Mouse (Mus musculus): ENCODE measurements around the gene Naaa. TPM values are rescaled to one million over a fixed set of nuclear protein-coding genes. Genes with fewer than 3 reads are reported as not detected.

Gene Naaa
- polyA plus RNA-seq, 1 experiment from 2014 or later, result 6.6 TPM

DNA sequence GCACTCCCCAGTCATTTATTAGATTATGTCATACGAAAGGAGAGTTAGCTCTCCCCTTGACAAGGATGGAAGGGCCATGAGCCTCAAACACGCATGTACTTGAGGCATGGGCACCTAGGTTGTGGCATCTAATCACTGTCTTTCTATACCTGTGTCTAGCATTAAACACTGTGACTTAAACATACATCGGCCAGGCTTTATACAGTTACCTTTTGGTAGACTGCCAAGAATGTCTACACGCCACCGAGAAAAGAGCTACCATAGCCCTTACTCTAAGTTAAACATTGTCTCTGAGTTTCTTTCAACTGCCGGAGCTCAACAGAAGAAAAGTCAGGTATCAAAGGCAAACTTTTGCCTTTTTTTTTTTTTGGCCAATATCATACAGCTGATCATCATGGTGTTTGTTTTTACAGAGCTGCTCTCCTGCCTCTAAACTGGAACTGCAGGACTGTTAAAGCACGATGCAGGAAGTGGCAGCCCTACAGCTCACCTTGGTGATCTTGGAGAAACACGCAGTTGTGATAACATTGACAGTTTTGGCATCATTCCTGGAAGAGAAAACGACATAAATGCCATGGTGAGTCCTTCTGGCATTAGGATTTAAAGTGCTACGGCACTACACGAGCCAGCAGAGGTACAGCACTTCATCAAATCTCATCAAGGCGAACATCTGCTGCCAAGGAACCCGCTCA lies 24.3 kb upstream of the Naaa start:
- Histone ChIP-seq H3K4me3 (no peak overlapping the region), H3K9me3 (no peaks in the 10 kb centered on the region), H3K4me1 (no peaks in the 10 kb centered on the region), H3K27me3 (no peaks in the 10 kb centered on the region), H3K27ac (replicated peaks) (no peak overlapping the region), H3K9ac (replicated peaks) (no peak overlapping the region), H3K4me2 (replicated peaks) (no peak overlapping the region), H3K36me3 (peaks cover 75% of the 10 kb centered on the region)
- WGBS, result 93% methylated on average over 13 of the region's 13 CpGs
- no peak for ATAC-seq (ENCODE audit: low FRiP score, low read depth)

DNA sequence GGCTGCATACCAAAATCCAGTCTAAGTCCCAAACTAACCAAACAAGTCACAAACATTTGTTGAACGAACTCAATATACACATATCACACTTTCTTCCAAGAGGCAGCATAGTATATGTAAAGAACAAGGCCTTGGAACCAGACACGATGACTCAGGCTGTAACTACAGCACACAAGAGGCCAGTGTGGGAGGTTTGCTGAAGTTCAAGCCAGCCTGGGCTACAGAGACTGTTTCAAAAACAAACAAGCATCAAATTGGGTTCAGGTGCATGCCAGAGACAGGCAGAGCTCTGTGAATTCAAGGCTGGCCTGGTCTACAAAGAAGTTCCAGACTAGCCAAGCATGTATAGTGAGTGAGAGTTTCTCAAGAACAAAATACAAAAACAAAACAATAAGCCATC lies 16.6 kb upstream of the Naaa start:
- Histone ChIP-seq H3K4me2 (replicated peaks) (no peak overlapping the region), H3K27me3 (no peaks in the 10 kb centered on the region), H3K4me1 (no peaks in the 10 kb centered on the region), H3K27ac (replicated peaks) (no peak overlapping the region), H3K36me3 (peaks cover 90% of the 10 kb centered on the region), H3K4me3 (no peak overlapping the region), H3K9ac (replicated peaks) (no peak overlapping the region), H3K9me3 (no peaks in the 10 kb centered on the region)
- ATAC-seq (ENCODE audit: low FRiP score, low read depth), result no peak
- 97% methylated on average over 2 of the region's 2 CpGs for WGBS

DNA sequence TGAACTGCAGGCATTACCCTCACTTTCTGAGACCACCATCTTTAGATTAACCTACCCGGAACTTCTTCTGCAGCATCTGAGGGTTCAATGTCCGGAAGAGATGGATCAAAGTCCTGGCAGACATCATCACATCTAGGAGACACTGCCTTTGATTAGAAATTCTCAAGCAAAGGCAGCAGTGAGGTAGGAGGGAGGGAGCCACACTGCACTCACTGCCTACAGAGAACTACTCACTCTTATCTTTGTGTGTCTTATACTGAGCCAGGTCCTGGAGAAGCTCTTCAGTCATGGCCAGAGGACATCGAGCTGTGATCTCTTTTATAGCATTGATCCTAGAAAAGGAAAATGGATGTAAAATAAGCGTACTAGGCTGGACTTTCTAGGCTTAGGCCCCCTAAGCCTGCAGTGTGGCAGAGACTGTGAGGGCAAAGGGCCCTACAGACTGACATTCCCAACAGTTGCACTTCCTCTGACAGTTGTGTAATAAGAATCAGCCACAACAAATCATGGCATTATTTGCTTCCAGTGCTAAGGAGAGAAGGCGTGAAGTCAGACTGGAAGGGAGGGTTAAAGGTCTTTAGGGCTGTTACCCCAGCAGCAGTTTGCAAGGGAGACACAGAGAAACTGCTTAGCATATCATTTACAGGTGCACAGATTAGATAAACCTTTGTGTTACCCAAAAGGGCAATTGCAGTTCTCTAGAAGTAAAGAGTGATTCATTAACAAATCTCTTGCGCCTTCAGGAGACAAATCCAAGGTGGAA lies 13.9 kb upstream of the Naaa start:
- Histone ChIP-seq H3K9ac (replicated peaks) (no peak overlapping the region), H3K4me3 (no peak overlapping the region), H3K27ac (replicated peaks) (no peak overlapping the region), H3K27me3 (no peaks in the 10 kb centered on the region), H3K4me1 (no peaks in the 10 kb centered on the region), H3K4me2 (replicated peaks) (no peak overlapping the region), H3K36me3 (peaks cover 92% of the 10 kb centered on the region), H3K9me3 (no peaks in the 10 kb centered on the region)
- no peak for ATAC-seq (ENCODE audit: low FRiP score, low read depth)
- WGBS, result 94% methylated on average over 6 of the region's 6 CpGs

DNA sequence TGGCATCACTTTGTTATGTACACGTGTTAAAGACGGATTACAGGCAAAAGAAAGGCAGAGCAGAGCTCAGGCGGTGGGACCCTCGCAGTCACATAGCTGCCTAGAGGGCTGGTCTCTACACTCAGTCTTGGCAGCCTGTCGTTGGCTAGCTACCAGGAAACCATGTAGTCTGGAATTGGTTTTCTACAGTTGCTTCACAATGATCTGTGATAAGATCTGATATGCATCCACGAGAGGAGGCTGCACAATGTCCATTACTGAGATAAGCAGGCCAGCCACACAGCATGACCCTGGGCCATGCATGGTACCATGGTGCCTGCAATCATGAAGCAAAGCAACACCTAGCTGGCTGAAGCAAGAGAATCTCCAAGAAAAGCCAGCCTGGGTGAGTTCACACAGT lies 9.9 kb upstream of the Naaa start:
- no peak overlapping the region for H3K4me3 ChIP-seq
- H3K36me3 ChIP-seq, result peaks cover 77% of the 10 kb centered on the region
- H3K27me3 ChIP-seq, result no peaks in the 10 kb centered on the region
- H3K9me3 ChIP-seq, result no peaks in the 10 kb centered on the region
- 94% methylated on average over 6 of the region's 6 CpGs for WGBS
- H3K9ac ChIP-seq (replicated peaks), result no peak overlapping the region
- no peak overlapping the region for H3K4me2 ChIP-seq (replicated peaks)
- no peaks in the 10 kb centered on the region for H3K4me1 ChIP-seq
- ATAC-seq (ENCODE audit: low FRiP score, low read depth), result no peak
- H3K27ac ChIP-seq (replicated peaks), result no peak overlapping the region

DNA sequence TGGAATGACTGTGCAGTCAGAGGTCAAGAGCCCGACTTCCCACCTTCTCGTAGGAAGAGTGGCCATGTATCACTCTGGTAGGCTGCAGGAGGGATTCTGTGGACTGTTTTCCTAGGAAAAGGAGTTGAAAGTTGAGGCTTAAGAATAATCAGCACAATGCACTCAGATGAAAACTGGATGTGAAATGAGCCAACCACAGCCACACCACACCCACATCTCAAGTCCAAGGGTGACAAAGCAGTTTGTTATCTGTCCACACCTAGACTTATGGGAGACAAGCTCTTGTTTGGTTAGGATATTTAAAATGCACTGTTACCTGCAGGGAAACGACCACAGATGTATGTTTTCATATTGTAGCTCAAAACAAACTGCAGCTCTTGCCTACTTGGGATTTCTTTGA lies 5.1 kb upstream of the Naaa start:
- Histone ChIP-seq H3K36me3 (peaks cover 31% of the 10 kb centered on the region), H3K9ac (replicated peaks) (no peak overlapping the region), H3K27me3 (peaks cover 8% of the 10 kb centered on the region), H3K4me2 (replicated peaks) (no peak overlapping the region), H3K4me1 (peaks cover 7% of the 10 kb centered on the region), H3K4me3 (no peak overlapping the region), H3K9me3 (no peaks in the 10 kb centered on the region), H3K27ac (replicated peaks) (no peak overlapping the region)
- no peak for ATAC-seq (ENCODE audit: low FRiP score, low read depth)
- WGBS, result 77% methylated on average over 3 of the region's 3 CpGs

DNA sequence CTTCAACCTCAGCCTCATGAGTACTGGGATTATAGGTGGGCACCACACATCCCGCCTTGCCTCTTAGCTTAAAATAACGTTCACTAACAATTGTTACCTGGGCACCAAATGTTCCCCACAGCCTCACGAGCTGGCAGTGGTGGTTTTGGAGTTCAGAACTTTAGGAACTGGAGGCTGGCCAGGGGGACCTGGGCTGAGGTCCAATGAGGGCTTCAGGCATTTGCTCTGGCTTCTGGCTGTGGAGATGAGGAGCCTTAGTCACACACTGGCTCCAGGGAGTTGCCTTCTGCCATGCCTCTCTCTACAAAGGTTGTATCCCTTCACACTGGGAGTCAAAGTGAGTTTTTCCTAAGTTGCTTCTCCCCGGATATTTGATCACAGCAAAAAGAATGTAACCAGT lies 4.6 kb upstream of the Naaa start:
- no peaks in the 10 kb centered on the region for H3K9me3 ChIP-seq
- WGBS, result 82% methylated on average over 4 of the region's 4 CpGs
- no peak overlapping the region for H3K4me3 ChIP-seq
- peaks cover 8% of the 10 kb centered on the region for H3K4me1 ChIP-seq
- ATAC-seq (ENCODE audit: low FRiP score, low read depth), result no peak
- H3K27ac ChIP-seq (replicated peaks), result no peak overlapping the region
- H3K9ac ChIP-seq (replicated peaks), result no peak overlapping the region
- H3K36me3 ChIP-seq, result peaks cover 25% of the 10 kb centered on the region
- H3K4me2 ChIP-seq (replicated peaks), result no peak overlapping the region
- peaks cover 10% of the 10 kb centered on the region for H3K27me3 ChIP-seq

DNA sequence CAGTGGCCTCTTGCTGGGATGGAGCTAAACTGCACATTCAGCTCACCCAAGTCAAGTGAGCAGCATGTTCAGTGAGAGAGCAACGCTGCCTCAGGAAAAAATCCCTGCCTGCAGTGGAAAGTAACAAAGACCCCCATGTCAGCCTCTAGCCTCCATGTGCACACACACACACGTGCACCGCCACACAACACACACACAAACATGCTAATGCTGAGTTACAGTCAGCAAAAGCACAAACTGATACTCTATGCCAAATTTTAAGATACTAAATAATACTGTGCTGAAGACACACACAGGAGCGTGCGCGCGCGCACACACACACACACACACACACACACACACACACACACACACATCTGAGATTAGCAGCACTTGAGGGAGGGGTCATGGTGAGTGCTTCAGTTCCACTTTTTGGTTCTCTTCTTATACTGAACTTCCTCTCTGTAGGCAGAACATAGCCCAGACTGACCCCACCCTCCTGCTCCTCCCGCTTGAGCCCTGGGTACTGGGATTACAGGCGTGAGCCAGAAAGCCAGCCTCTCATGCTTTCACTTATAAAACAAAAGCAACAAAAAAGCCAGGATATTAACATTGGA lies 1.1 kb upstream of the Naaa start:
- Histone ChIP-seq H3K4me3 (no peak overlapping the region), H3K4me1 (peaks cover 11% of the 10 kb centered on the region), H3K36me3 (no peaks in the 10 kb centered on the region), H3K4me2 (replicated peaks) (0 out of 2 replicates have a peak overlapping the region, but pooled peaks have one; percentile 88), H3K27ac (replicated peaks) (no peak overlapping the region), H3K9me3 (no peaks in the 10 kb centered on the region), H3K27me3 (peaks cover 30% of the 10 kb centered on the region), H3K9ac (replicated peaks) (0 out of 2 replicates have a peak overlapping the region, but pooled peaks have one; percentile 57)
- WGBS, result 83% methylated on average over 10 of the region's 10 CpGs
- ATAC-seq (ENCODE audit: low FRiP score, low read depth), result no peak

DNA sequence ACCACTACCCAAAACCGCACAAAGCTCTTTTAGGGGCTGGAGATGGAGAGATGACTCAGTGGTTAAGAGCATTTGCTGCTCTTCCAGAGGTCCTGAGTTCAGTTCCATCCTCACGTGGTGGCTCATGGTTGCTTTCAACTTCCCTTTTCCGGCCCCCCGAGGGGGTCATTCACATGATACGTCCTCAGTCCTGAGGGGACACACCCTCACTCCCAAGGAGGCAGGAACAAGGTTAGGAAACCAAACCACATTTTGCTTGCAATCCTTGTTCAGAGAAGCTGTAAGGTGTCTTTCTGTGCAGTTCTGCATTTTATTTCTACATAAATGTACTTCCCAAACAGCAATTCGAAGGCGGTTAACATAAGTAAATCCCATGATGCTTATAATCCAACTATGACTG lies 7.5 kb downstream of the Naaa start:
- Histone ChIP-seq H3K4me1 (no peaks in the 10 kb centered on the region), H3K4me3 (no peak overlapping the region), H3K4me2 (replicated peaks) (no peak overlapping the region), H3K9me3 (no peaks in the 10 kb centered on the region), H3K36me3 (no peaks in the 10 kb centered on the region), H3K27me3 (peaks cover 5% of the 10 kb centered on the region), H3K27ac (replicated peaks) (no peak overlapping the region), H3K9ac (replicated peaks) (no peak overlapping the region)
- 86% methylated on average over 7 of the region's 7 CpGs for WGBS
- no peak for ATAC-seq (ENCODE audit: low FRiP score, low read depth)

DNA sequence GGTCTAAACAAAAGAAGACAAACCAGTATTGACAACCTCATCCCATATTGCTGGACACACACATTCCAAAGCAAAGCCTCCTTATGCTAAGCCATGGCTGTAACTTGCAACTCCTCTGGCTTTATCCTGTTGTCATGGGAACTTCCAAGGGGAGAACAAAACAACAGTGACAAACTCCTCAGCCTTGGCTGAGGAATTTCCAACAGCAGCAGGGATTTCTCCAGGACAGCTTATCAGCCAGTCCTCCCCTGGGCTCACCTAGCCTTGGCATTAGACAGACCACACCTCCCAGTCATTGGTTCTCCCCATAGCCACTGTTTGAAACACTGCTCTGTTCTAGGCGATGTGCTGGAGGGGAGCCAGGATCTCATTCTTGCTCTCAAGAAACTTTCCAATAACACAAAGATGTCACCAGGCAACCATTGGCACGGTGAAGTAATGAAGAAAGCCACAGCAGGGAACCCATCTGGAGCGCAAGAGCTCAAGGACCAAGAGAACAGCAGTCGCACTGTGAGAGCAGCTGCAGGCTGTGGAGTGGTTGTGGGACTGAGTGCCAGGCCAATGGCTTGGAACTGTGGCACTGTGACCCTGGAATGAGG lies 14.1 kb downstream of the Naaa start:
- H3K9ac ChIP-seq (replicated peaks), result no peak overlapping the region
- no peaks in the 10 kb centered on the region for H3K36me3 ChIP-seq
- peak; percentile 85 for ATAC-seq (ENCODE audit: low FRiP score, low read depth)
- peaks cover 22% of the 10 kb centered on the region for H3K27me3 ChIP-seq
- peak overlapping the region; percentile 35 for H3K27ac ChIP-seq (replicated peaks)
- WGBS, result 4% methylated on average over 4 of the region's 4 CpGs
- no peak overlapping the region for H3K4me3 ChIP-seq
- no peaks in the 10 kb centered on the region for H3K9me3 ChIP-seq
- H3K4me1 ChIP-seq, result peaks cover 13% of the 10 kb centered on the region
- no peak overlapping the region for H3K4me2 ChIP-seq (replicated peaks)

DNA sequence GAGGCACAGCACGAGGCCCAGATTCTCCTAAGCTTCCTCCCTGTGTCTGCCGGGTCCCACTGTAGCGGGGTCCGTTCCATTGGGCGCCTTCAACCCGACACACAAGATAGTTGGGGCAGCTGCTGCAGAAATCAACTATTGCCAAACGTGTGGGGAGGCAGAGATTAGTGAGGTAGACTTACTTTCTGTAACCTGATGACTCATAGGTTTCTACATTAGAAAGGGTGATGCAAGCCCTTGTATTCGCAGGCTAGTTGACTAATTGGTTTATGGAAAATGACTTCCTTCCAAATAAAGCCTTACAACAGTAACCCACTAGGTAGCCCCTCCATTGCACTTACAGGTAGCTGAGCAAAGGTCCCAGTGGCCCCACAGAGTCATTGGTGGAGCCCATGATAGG lies 15.3 kb downstream of the Naaa start:
- 87% methylated on average over 8 of the region's 8 CpGs for WGBS
- Histone ChIP-seq H3K4me2 (replicated peaks) (no peak overlapping the region), H3K36me3 (no peaks in the 10 kb centered on the region), H3K9me3 (no peaks in the 10 kb centered on the region), H3K9ac (replicated peaks) (no peak overlapping the region), H3K4me1 (peaks cover 13% of the 10 kb centered on the region), H3K4me3 (no peak overlapping the region), H3K27ac (replicated peaks) (no peak overlapping the region), H3K27me3 (peaks cover 26% of the 10 kb centered on the region)
- no peak for ATAC-seq (ENCODE audit: low FRiP score, low read depth)

DNA sequence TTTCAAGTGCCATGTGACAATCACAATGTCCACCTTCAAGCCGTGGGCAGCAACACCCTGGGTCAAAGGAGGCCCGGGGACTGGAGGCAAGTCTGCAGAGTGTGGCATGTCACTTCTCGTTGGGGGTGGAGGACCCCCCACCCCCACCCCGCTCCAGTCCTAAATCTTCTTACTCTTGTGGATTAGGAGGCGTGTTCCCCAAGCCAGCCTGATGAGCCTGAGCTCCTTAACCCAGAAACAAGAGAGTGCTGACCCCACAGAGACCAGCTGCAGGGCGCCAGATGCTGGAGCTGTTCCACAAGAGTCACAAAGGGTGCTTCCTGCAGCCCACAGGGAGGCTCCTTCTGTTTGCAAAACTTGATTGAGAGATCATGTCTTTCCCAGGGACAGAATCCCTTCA lies 21.8 kb downstream of the Naaa start, which contains the start of gene Ppef2:
TSS of gene Ppef2 (minus strand) at position 61 of the 400 bp plus-strand sequence.
- Histone ChIP-seq H3K27me3 (peaks cover 28% of the 10 kb centered on the region), H3K36me3 (no peaks in the 10 kb centered on the region), H3K4me1 (no peaks in the 10 kb centered on the region; the same call in 1 of the 2 replicates), H3K27ac (replicated peaks) (no peak within 1 kb of the TSS), H3K9ac (replicated peaks) (no peak within 1 kb of the TSS), H3K9me3 (no peaks in the 10 kb centered on the region), H3K4me2 (replicated peaks) (no peak within 1 kb of the TSS), H3K4me3 (no peak within 1 kb of the TSS)
- 0 out of 2 replicates have a peak, but pooled peaks have one; percentile 21 for ATAC-seq (ENCODE audit: low FRiP score, low read depth)
- 5% methylated on average over 6 of the region's 6 CpGs for WGBS

DNA sequence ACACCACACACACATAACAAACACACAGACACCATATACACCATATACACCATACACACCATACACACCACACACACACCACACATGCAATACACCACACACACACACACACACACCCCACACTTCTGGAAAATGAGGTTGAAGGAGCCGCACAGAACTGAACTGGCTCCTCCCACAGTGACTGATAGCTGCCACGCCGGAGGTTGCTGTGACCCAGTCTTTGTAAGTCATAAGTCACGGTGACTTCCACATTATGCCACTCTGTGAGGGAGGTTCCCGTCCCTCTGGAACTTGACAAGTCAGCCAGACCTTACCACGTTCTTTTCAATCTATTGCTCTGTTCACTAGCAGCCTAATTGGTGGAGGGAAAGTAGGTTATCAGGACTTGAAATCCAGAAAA lies 23.5 kb downstream of the Naaa start:
- ATAC-seq (ENCODE audit: low FRiP score, low read depth), result no peak
- WGBS, result 75% methylated on average over 6 of the region's 6 CpGs
- no peak overlapping the region for H3K4me2 ChIP-seq (replicated peaks)
- no peak overlapping the region for H3K4me3 ChIP-seq
- H3K27me3 ChIP-seq, result peaks cover 19% of the 10 kb centered on the region
- no peak overlapping the region for H3K9ac ChIP-seq (replicated peaks)
- H3K9me3 ChIP-seq, result no peaks in the 10 kb centered on the region
- no peaks in the 10 kb centered on the region; the same call in 1 of the 2 replicates for H3K4me1 ChIP-seq
- no peak overlapping the region for H3K27ac ChIP-seq (replicated peaks)
- no peaks in the 10 kb centered on the region for H3K36me3 ChIP-seq
